Mouse (Mus musculus): ENCODE measurements around the gene Pex12.

- no peak for TF ChIP-seq POLR2A (IDR thresholded peaks at IDR 0.05; ENCODE audit: borderline replicate concordance, low read depth, low read length)
- no peak for TF ChIP-seq CTCF (IDR thresholded peaks at IDR 0.05; ENCODE audit: low read depth, low read length)
These were observed 39.4 kb upstream of the Pex12 start for GRCm38 (mm10) chr11:83341716-83342245.

Data from bone marrow macrophage, adult 2 months (primary cell).